Mouse (Mus musculus): ENCODE measurements around the gene Gas2l1. TPM values are rescaled to one million over a fixed set of nuclear protein-coding genes. Genes with fewer than 3 reads are reported as not detected.
A peak's percentile ranks its signal among the peaks of the same experiment; 100 is the strongest.

Gas2l1 gene
- polyA plus RNA-seq, 1 experiment from 2014 or later = 47.3 TPM

DNA sequence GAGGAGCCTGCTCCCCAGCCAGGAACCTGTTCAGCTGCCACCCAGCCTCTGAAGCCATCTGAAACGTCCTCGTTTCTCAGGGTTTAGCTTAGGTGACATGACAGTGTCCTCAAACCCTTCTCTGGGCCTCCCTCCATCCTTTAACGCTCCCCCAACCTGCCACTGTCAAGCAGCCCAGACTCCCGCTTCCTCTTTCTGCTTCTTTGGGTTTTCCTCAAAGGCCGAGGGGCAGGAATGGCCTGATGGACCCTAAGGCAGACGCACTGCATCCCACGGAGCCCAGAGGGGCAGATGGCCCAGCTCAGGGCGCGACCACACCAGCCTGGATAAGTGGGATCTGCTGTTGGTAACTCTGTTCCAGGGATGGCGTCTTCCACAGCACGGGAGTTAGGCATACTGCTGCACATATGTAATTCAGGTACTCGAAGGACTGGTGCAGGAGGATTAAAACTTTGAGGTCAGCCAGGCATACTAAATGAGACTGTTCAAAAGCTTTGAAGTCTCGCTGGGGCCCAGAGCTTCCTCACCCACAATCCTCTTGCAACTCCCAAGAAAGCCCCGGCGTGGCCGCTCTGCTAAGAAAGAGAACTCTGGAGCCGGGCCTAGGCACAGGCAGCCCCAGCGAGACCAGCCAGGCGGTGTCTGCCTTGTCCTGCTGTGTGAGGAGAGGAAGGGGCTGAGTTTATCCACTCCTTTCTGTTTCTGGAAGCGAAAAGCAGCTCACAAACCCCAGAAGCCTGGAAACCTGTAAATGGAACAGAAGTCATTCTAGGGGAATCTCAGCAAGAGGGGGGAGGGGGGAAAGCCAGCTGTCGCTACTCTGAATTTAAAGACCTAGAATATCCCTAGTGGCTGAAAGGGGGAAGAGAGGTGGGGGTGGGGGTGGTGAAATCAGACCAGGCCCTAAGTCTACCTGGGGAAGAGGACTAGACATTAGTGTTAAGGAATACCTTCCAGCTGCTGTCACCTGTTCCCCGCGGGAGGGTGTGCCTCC, 8.9 kb downstream of the Gas2l1 start:
- H3K4me1 ChIP-seq (ENCODE audit: control insufficient read depth, insufficient read depth, low read length) = peaks cover 26% of the 10 kb centered on the region

DNA sequence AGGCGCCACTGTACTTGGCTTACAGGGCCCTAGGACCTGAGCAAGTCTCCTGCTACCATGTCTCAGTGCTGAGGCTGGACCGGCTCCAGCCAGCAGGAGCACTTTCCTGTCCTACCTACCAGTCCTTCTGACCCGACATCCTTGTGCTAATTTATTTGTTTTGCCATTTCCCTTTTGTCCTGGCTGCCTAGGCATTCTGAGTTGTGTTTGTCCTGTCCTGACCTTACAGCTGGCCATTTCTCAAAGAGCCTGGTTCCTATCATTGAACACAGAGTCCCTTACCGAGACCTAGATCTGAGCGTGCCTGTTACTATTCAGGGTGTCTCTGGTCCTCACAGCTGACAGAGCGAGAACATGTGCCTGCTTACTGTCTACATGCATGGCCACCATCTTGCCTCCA, 10.3 kb downstream of the Gas2l1 start:
- ATAC-seq (ENCODE audit: low FRiP score, low TSS enrichment) = no peak
- peaks cover 29% of the 10 kb centered on the region for H3K27me3 ChIP-seq (ENCODE audit: control insufficient read depth, insufficient read depth, low read length)
- peaks cover 23% of the 10 kb centered on the region for H3K4me1 ChIP-seq (ENCODE audit: control insufficient read depth, insufficient read depth, low read length)
- no peaks in the 10 kb centered on the region for H3K9me3 ChIP-seq (ENCODE audit: control insufficient read depth, low read length)
- H3K27ac ChIP-seq (ENCODE audit: low read depth, low read length) = no peak overlapping the region
- WGBS = 73% methylated on average over 6 of the region's 6 CpGs
- no peaks in the 10 kb centered on the region for H3K36me3 ChIP-seq (ENCODE audit: control insufficient read depth, insufficient read depth, low read length)
- H3K9ac ChIP-seq (ENCODE audit: low read depth, low read length) = no peak overlapping the region
- no peak overlapping the region for H3K4me2 ChIP-seq (replicated peaks; ENCODE audit: low read depth, low read length)
- no peak overlapping the region for H3K4me3 ChIP-seq (ENCODE audit: low read length)

More for the DNA sequence above, 8.9 kb downstream of the Gas2l1 start:
- Histone ChIP-seq H3K27ac (ENCODE audit: low read depth, low read length) (peak overlapping the region; percentile 6; the same call in 1 of the 2 replicates), H3K9me3 (ENCODE audit: control insufficient read depth, low read length) (no peaks in the 10 kb centered on the region), H3K27me3 (ENCODE audit: control insufficient read depth, insufficient read depth, low read length) (peaks cover 43% of the 10 kb centered on the region), H3K4me2 (replicated peaks; ENCODE audit: low read depth, low read length) (no peak overlapping the region), H3K4me3 (ENCODE audit: low read length) (no peak overlapping the region), H3K36me3 (ENCODE audit: control insufficient read depth, insufficient read depth, low read length) (no peaks in the 10 kb centered on the region; the same call in 1 of the 2 replicates), H3K9ac (ENCODE audit: low read depth, low read length) (0 out of 2 replicates have a peak overlapping the region, but pooled peaks have one; percentile 18)
- no peak for ATAC-seq (ENCODE audit: low FRiP score, low TSS enrichment)
- 32% methylated on average over 23 of the region's 23 CpGs for WGBS

DNA sequence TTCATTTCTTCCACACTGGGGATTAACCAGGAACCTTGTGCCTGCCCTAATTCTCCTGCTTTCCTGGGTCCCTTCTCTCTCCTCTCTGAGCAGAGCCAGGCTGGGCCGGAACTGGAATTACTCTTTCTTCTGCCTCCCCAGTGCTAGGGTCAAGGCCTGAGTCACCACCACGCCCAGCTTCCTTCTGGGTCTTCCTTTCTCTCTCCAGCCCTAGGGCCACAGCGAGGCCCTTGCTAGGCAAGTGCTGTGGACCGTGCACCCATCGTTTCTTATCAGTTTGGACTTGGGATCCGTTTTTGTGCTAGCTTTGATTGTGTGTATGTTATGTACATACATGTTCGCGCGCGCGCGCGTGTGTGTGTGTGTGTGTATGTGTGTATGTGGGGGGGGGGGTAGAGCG, 11.0 kb downstream of the Gas2l1 start:
- Histone ChIP-seq H3K4me3 (ENCODE audit: low read length) (no peak overlapping the region), H3K27ac (ENCODE audit: low read depth, low read length) (no peak overlapping the region), H3K9ac (ENCODE audit: low read depth, low read length) (no peak overlapping the region), H3K27me3 (ENCODE audit: control insufficient read depth, insufficient read depth, low read length) (peaks cover 22% of the 10 kb centered on the region), H3K9me3 (ENCODE audit: control insufficient read depth, low read length) (no peaks in the 10 kb centered on the region), H3K36me3 (ENCODE audit: control insufficient read depth, insufficient read depth, low read length) (no peaks in the 10 kb centered on the region), H3K4me1 (ENCODE audit: control insufficient read depth, insufficient read depth, low read length) (peaks cover 23% of the 10 kb centered on the region), H3K4me2 (replicated peaks; ENCODE audit: low read depth, low read length) (no peak overlapping the region)
- WGBS = 85% methylated on average over 14 of the region's 14 CpGs
- ATAC-seq (ENCODE audit: low FRiP score, low TSS enrichment) = no peak

DNA sequence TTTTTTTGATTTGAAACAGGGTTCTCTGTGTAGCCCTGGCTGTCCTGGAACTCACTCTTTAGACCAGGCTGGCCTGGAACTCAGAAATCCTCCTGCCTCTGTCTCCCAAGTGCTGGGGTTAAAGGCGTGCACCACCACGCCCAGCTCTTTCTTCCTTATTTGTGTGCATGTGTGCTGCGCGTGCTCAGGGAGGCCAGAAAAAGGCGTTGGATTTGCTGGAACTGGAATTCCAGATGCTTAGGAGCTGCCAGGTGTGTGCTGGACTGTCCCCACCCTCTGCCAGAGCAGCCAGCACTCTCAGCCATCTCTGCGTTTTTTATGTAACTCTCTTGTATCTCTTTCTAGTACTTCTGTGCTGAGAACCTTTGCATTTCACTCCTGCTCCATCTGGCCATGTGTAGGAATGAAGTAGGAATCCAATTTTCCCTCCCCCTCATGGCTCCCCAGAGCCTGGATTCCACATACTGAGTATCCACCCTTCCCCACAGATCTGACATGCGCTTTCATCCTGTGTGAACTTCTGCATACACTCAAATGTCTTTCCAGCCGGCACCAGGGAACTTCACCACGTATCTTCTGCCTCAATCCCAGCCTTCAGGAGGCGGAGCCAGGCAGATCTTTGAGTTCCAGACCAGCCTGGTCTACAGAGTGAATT, 12.8 kb downstream of the Gas2l1 start:
- Histone ChIP-seq H3K4me1 (ENCODE audit: control insufficient read depth, insufficient read depth, low read length) (peaks cover 14% of the 10 kb centered on the region), H3K4me2 (replicated peaks; ENCODE audit: low read depth, low read length) (no peak overlapping the region), H3K27ac (ENCODE audit: low read depth, low read length) (no peak overlapping the region), H3K9ac (ENCODE audit: low read depth, low read length) (no peak overlapping the region), H3K4me3 (ENCODE audit: low read length) (no peak overlapping the region), H3K36me3 (ENCODE audit: control insufficient read depth, insufficient read depth, low read length) (no peaks in the 10 kb centered on the region), H3K9me3 (ENCODE audit: control insufficient read depth, low read length) (no peaks in the 10 kb centered on the region), H3K27me3 (ENCODE audit: control insufficient read depth, insufficient read depth, low read length) (peaks cover 7% of the 10 kb centered on the region)
- WGBS = 76% methylated on average over 10 of the region's 10 CpGs
- no peak for ATAC-seq (ENCODE audit: low FRiP score, low TSS enrichment)

DNA sequence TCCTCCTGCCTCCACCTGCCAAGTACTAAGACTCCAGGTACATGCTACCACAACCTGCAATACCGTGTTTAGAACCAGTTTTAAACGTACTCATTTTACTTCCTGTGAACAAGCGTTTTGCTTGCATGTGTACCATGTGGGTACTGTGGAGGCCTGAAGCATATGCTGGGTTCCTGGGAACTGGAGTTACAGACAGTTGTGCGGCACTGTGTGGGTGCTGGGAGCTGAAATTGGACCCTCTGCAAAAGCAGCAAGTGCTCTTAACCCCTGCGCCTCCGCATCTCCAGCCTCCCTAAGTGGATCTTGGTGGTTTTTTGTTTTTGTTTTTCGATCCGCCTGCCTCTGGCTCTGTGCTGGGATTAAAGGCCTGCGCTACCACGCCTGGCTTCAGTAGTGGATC, 13.5 kb downstream of the Gas2l1 start:
- Histone ChIP-seq H3K27ac (ENCODE audit: low read depth, low read length) (no peak overlapping the region), H3K27me3 (ENCODE audit: control insufficient read depth, insufficient read depth, low read length) (no peaks in the 10 kb centered on the region), H3K4me3 (ENCODE audit: low read length) (no peak overlapping the region), H3K9ac (ENCODE audit: low read depth, low read length) (no peak overlapping the region), H3K4me2 (replicated peaks; ENCODE audit: low read depth, low read length) (no peak overlapping the region), H3K4me1 (ENCODE audit: control insufficient read depth, insufficient read depth, low read length) (0 out of 2 replicates have a peak, but pooled peaks cover 8% of the 10 kb centered on the region), H3K36me3 (ENCODE audit: control insufficient read depth, insufficient read depth, low read length) (no peaks in the 10 kb centered on the region), H3K9me3 (ENCODE audit: control insufficient read depth, low read length) (no peaks in the 10 kb centered on the region)
- WGBS = 72% methylated on average over 10 of the region's 10 CpGs
- no peak for ATAC-seq (ENCODE audit: low FRiP score, low TSS enrichment)

DNA sequence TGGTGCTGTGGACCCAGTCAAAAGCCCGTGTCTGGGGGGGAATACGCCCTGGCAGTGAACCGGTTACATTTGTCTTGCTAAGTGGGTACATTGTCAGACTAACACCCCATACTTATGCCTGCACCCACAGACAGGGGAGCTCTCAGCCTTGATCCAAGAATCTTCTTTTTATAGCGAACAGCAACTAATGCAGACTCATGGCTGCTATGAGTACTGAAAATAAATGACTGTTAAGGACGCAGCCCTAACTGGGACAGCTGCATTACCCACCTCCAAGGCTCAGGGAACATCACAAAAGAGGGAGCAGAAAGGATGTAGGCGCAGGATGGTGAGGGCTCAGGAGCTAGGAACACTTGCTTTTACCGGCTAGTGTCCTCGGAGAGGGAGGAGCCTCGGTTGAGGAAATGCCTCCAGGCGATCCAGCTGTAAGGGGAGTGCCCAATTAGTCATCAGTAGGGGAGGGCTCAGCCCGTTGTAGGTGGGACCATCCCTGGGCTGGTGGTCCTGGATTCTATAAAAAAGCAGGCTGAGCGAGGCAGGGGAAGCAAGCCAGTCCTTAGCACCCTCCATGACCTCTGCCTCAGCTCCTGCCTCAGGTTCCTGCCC, 18.7 kb downstream of the Gas2l1 start:
- peaks cover 9% of the 10 kb centered on the region for H3K36me3 ChIP-seq (ENCODE audit: control insufficient read depth, insufficient read depth, low read length)
- H3K27me3 ChIP-seq (ENCODE audit: control insufficient read depth, insufficient read depth, low read length) = no peaks in the 10 kb centered on the region
- ATAC-seq (ENCODE audit: low FRiP score, low TSS enrichment) = no peak
- H3K9ac ChIP-seq (ENCODE audit: low read depth, low read length) = no peak overlapping the region
- H3K9me3 ChIP-seq (ENCODE audit: control insufficient read depth, low read length) = no peaks in the 10 kb centered on the region
- H3K4me1 ChIP-seq (ENCODE audit: control insufficient read depth, insufficient read depth, low read length) = no peaks in the 10 kb centered on the region
- H3K27ac ChIP-seq (ENCODE audit: low read depth, low read length) = no peak overlapping the region
- WGBS = 47% methylated on average over 12 of the region's 12 CpGs
- H3K4me2 ChIP-seq (replicated peaks; ENCODE audit: low read depth, low read length) = no peak overlapping the region
- no peak overlapping the region for H3K4me3 ChIP-seq (ENCODE audit: low read length)

DNA sequence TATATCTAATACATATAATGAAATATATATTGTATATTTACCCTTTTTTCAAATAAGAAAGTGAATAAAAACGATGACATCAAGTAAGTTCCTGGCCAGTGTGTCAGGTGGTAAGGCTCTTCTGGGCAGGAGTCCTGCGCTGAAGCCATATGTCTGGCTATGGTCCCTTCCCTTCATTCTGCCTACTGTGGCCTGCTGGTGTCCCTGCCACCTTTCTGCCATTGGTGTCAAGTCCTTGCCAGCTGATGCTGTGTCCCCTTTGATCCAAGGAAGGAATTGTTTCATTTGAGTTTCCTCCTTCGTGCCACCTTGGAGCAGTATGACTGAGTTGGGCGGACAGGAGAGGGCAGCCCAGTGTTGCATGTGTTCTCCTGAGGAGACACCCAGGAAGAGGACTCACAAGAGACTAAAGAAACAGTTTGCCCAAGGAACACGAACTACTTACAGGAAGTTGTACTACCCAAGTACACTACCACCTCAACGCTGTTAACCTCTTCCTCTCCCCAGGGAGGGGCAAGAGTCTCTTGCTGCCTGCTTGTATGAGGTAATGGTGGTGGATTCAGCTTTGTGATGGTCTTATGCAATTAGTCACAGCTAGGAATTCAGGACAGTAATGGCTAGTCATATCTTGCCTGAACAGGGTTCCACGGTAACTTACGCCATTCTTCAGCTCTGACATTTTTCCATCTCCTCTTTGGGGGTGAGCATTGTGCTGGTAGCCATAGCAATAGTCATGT, 22.3 kb downstream of the Gas2l1 start:
- no peak for ATAC-seq (ENCODE audit: low FRiP score, low TSS enrichment)
- Histone ChIP-seq H3K27me3 (ENCODE audit: control insufficient read depth, insufficient read depth, low read length) (no peaks in the 10 kb centered on the region), H3K9me3 (ENCODE audit: control insufficient read depth, low read length) (no peaks in the 10 kb centered on the region), H3K27ac (ENCODE audit: low read depth, low read length) (no peak overlapping the region), H3K4me1 (ENCODE audit: control insufficient read depth, insufficient read depth, low read length) (no peaks in the 10 kb centered on the region), H3K36me3 (ENCODE audit: control insufficient read depth, insufficient read depth, low read length) (peaks cover 30% of the 10 kb centered on the region), H3K4me3 (ENCODE audit: low read length) (no peak overlapping the region), H3K9ac (ENCODE audit: low read depth, low read length) (no peak overlapping the region), H3K4me2 (replicated peaks; ENCODE audit: low read depth, low read length) (no peak overlapping the region)
- 90% methylated on average over 8 of the region's 8 CpGs for WGBS

DNA sequence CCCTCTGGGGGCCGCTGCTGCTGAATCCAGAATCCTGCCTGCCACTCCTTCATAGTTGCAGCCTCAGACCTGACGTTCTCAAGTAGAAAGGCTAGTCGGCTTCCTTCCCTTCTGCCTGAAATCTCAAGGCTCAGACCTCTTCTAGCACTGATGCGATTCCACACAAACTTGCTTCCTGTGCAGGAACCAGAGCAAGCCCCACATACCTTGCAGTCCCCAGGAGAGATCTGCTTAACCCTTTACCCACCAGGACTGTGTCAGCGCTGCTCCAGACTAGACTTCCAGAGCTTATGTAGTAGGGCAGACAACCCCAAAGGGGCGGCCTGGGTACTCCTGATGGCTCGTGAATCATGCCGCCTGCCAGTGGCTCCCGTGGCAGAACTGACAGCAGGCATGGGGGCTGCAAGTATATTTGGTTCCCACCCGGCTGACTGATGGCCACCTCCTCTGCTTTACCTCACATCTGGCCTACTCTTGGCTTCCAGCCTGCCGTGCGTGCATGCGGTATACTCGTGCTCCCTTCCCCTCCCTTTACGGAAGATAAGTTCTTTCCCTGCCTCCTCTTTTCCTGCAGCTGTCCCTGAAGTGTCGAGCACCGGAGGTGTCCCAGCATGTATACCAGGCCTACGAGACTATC, 23.9 kb downstream of the Gas2l1 start:
- no peak overlapping the region; the same call in 1 of the 2 replicates for H3K27ac ChIP-seq (ENCODE audit: low read depth, low read length)

More for the DNA sequence above, 23.9 kb downstream of the Gas2l1 start:
- H3K4me2 ChIP-seq (replicated peaks; ENCODE audit: low read depth, low read length) = no peak overlapping the region
- no peaks in the 10 kb centered on the region for H3K27me3 ChIP-seq (ENCODE audit: control insufficient read depth, insufficient read depth, low read length)
- H3K4me3 ChIP-seq (ENCODE audit: low read length) = no peak overlapping the region
- no peaks in the 10 kb centered on the region for H3K9me3 ChIP-seq (ENCODE audit: control insufficient read depth, low read length)
- no peak for ATAC-seq (ENCODE audit: low FRiP score, low TSS enrichment)
- peaks cover 44% of the 10 kb centered on the region for H3K36me3 ChIP-seq (ENCODE audit: control insufficient read depth, insufficient read depth, low read length)
- H3K4me1 ChIP-seq (ENCODE audit: control insufficient read depth, insufficient read depth, low read length) = no peaks in the 10 kb centered on the region
- WGBS = 56% methylated on average over 18 of the region's 18 CpGs
- H3K9ac ChIP-seq (ENCODE audit: low read depth, low read length) = no peak overlapping the region

Data from kidney, embryonic 14.5 days (tissue).